ENCODE assay signal across 11 mouse cellular contexts in the genomic region with DNA sequence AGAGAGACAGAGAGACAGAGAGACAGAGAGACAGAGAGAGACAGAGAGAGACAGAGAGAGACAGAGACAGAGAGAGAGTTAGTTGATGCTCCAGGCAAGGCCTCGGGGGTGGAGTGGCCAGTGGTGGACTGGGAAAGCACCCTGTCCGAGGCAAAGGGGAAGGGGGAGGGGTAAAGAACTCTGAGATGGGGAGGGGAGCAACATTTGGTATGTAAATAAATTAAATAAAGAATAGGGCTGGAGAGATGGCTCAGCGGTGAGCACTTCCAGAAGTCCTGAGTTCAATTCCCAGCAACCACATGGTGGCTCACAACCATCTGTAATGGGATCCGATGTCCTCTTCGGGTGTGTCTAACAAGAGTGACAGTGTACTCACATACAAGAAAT. TPM values are rescaled to one million over a fixed set of nuclear protein-coding genes. Genes with fewer than 3 reads are reported as not detected.
"Had no signal": no experiment of that assay in that cellular context is flagged by ENCODE, and none has a peak within 500 bp of the region (broad histone marks: within the 10 kb centered on the region; RNA-seq: fewer than 3 reads in every experiment).

No protein-coding gene starts in this region.

RNA-seq across cellular contexts. Expression of gene Scrg1, which starts 25.8 kb away (rescaled TPM):
- total RNA-seq: gastrocnemius, adult 2 months; gastrocnemius, postnatal 10 days; gastrocnemius, postnatal 25 days; granulocyte monocyte progenitor cell, adult 5-6 weeks; heart, adult 2 months; heart, postnatal 36 days; hematopoietic stem cell, adult 5-6 weeks had no signal
- polyA plus RNA-seq: kidney, embryonic 14.5 days; kidney, embryonic 16.5 days; limb, embryonic 10.5 days; liver, embryonic 11.5 days had no signal
